Comparison of ENCODE assay signal across 9 mouse cellular contexts in genomic region chr13:59365460-59365859, GRCm38 (mm10).
A peak's percentile ranks its signal among the peaks of the same experiment; 100 is the strongest.
DNase-seq lines count a peak whose midpoint lies in the region; ATAC-seq and TF ChIP-seq lines count a peak whose summit lies in the region.
"Had no signal": no experiment of that assay in that cellular context is flagged by ENCODE, and none has a peak within 500 bp of the region (broad histone marks: within the 10 kb centered on the region; RNA-seq: fewer than 3 reads in every experiment).

No protein-coding gene starts in this region.

- no peaks in the 10 kb centered on the region for H3K36me3 ChIP-seq in heart, embryonic 12.5 days
- H3K36me3 ChIP-seq in forebrain, embryonic 13.5 days (ENCODE audit: poor library complexity, severe bottlenecking) = no peaks in the 10 kb centered on the region
- H3K36me3 ChIP-seq in hindbrain, embryonic 14.5 days (replicated peaks; ENCODE audit: control insufficient read depth, insufficient read depth) = no peaks in the 10 kb centered on the region
- H3K36me3 ChIP-seq in midbrain, embryonic 14.5 days (ENCODE audit: control insufficient read depth, insufficient read depth, low read length) = no peaks in the 10 kb centered on the region
- H3K36me3 ChIP-seq: midbrain, embryonic 12.5 days had no signal

- no peak overlapping the region for H3K27ac ChIP-seq in heart, embryonic 12.5 days (ENCODE audit: poor library complexity, severe bottlenecking)
- H3K27ac ChIP-seq in forebrain, embryonic 13.5 days = no peak overlapping the region
- no peak overlapping the region for H3K27ac ChIP-seq in hindbrain, embryonic 14.5 days
- H3K27ac ChIP-seq in left cerebral cortex, adult 2 months = no peak overlapping the region
- no peak overlapping the region for H3K27ac ChIP-seq in midbrain, embryonic 14.5 days (replicated peaks; ENCODE audit: low read depth, low read length)
- H3K27ac ChIP-seq: midbrain, embryonic 12.5 days had no signal

- TF ChIP-seq CTCF in left cerebral cortex, adult 2 months (IDR thresholded peaks at IDR 0.05) = peak; percentile 80

- WGBS in heart, embryonic 12.5 days = 38% methylated on average over 5 of the region's 5 CpGs
- WGBS in forebrain, embryonic 13.5 days = 26% methylated on average over 5 of the region's 5 CpGs
- whole genome bisulfite sequencing in hindbrain, embryonic 14.5 days = 39% methylated on average over 5 of the region's 5 CpGs
- 20% methylated on average over 5 of the region's 5 CpGs for WGBS in midbrain, embryonic 14.5 days

- H3K9me3 ChIP-seq in heart, embryonic 12.5 days (replicated peaks) = no peaks in the 10 kb centered on the region
- H3K9me3 ChIP-seq in forebrain, embryonic 13.5 days (replicated peaks) = no peaks in the 10 kb centered on the region
- no peaks in the 10 kb centered on the region for H3K9me3 ChIP-seq in hindbrain, embryonic 14.5 days (ENCODE audit: control insufficient read depth, low read length)
- no peaks in the 10 kb centered on the region for H3K9me3 ChIP-seq in midbrain, embryonic 14.5 days (ENCODE audit: control insufficient read depth, low read length)
- H3K9me3 ChIP-seq: midbrain, embryonic 12.5 days had no signal

- peaks cover 13% of the 10 kb centered on the region for H3K4me1 ChIP-seq in heart, embryonic 12.5 days (replicated peaks)
- H3K4me1 ChIP-seq in forebrain, embryonic 13.5 days = no peaks in the 10 kb centered on the region
- H3K4me1 ChIP-seq in hindbrain, embryonic 14.5 days (replicated peaks; ENCODE audit: control insufficient read depth, insufficient read depth, low read length) = no peaks in the 10 kb centered on the region
- H3K4me1 ChIP-seq in midbrain, embryonic 14.5 days (ENCODE audit: control insufficient read depth, insufficient read depth, low read length) = no peaks in the 10 kb centered on the region
- H3K4me1 ChIP-seq: midbrain, embryonic 12.5 days had no signal

- no peaks in the 10 kb centered on the region for H3K27me3 ChIP-seq in heart, embryonic 12.5 days (replicated peaks)
- H3K27me3 ChIP-seq in forebrain, embryonic 13.5 days = no peaks in the 10 kb centered on the region
- no peaks in the 10 kb centered on the region for H3K27me3 ChIP-seq in hindbrain, embryonic 14.5 days (ENCODE audit: control insufficient read depth, insufficient read depth, low read length)
- H3K27me3 ChIP-seq in midbrain, embryonic 14.5 days (ENCODE audit: control insufficient read depth, insufficient read depth, low read length) = no peaks in the 10 kb centered on the region
- H3K27me3 ChIP-seq: midbrain, embryonic 12.5 days had no signal

- no peak for ATAC-seq in heart, embryonic 12.5 days (ENCODE audit: insufficient number of reproducible peaks, low FRiP score)
- ATAC-seq in forebrain, embryonic 13.5 days = peak; percentile 72; the same call in 1 of the 2 replicates
- peak; percentile 64; the same call in 1 of the 2 replicates for ATAC-seq in hindbrain, embryonic 14.5 days (ENCODE audit: low FRiP score)
- ATAC-seq in midbrain, embryonic 14.5 days (ENCODE audit: low FRiP score, low TSS enrichment) = no peak

- no peak overlapping the region for H3K9ac ChIP-seq in heart, embryonic 12.5 days
- H3K9ac ChIP-seq in forebrain, embryonic 13.5 days = no peak overlapping the region
- H3K9ac ChIP-seq in hindbrain, embryonic 14.5 days = no peak overlapping the region
- H3K9ac ChIP-seq in midbrain, embryonic 14.5 days (replicated peaks; ENCODE audit: low read length) = no peak overlapping the region
- H3K9ac ChIP-seq: midbrain, embryonic 12.5 days had no signal

- peak; percentile 36 for DNase-seq in heart, adult 8-10 months (ENCODE audit: low spot score)
- DNase-seq in c-Kit-positive CD71-positive TER-119-negative erythroid progenitor cells, embryonic 14.5 days (ENCODE audit: low read depth) = peak; percentile 14
- DNase-seq in hindbrain, embryonic 14.5 days (ENCODE audit: low spot score) = peak; percentile 89
- DNase-seq in left cerebral cortex, adult 2 months (ENCODE audit: extremely low spot score in 1 of 2, low spot score in 2 of 2) = peak; percentile 84 to 86
- DNase-seq in midbrain, embryonic 14.5 days = peak; percentile 94
- DNase-seq in telencephalon, adult 2 months (ENCODE audit: low read depth, low spot score) = peak; percentile 72

- H3K4me3 ChIP-seq in heart, embryonic 12.5 days = no peak overlapping the region
- H3K4me3 ChIP-seq in forebrain, embryonic 13.5 days = no peak overlapping the region
- no peak overlapping the region for H3K4me3 ChIP-seq in hindbrain, embryonic 14.5 days (replicated peaks; ENCODE audit: low read length)
- no peak overlapping the region for H3K4me3 ChIP-seq in left cerebral cortex, adult 2 months
- H3K4me3 ChIP-seq in midbrain, embryonic 14.5 days (replicated peaks; ENCODE audit: low read depth, low read length) = no peak overlapping the region
- H3K4me3 ChIP-seq: midbrain, embryonic 12.5 days had no signal

- no peak overlapping the region for H3K4me2 ChIP-seq in heart, embryonic 12.5 days
- H3K4me2 ChIP-seq in forebrain, embryonic 13.5 days = no peak overlapping the region
- H3K4me2 ChIP-seq in hindbrain, embryonic 14.5 days (replicated peaks) = no peak overlapping the region
- no peak overlapping the region for H3K4me2 ChIP-seq in midbrain, embryonic 14.5 days (ENCODE audit: low read length)
- H3K4me2 ChIP-seq: midbrain, embryonic 12.5 days had no signal

- intact Hi-C loops in left cerebral cortex, adult 2 months (cut with DNase I) = loop anchor here (2.0 to 10.0 kb wide), 2 partner anchors 181 to 727 kb away; no protein-coding TSS in a partner anchor

Comparison
In these comparisons a context has a peak if more than half of its experiments do, and no peak if none do; other contexts are left out.
1. DNase-seq: peak in every context shown above with its lines; median percentile 94 in midbrain, embryonic 14.5 days; 89 in hindbrain, embryonic 14.5 days; 85 in left cerebral cortex, adult 2 months; 72 in telencephalon, adult 2 months; 36 in heart, adult 8-10 months; 14 in c-Kit-positive CD71-positive TER-119-negative erythroid progenitor cells, embryonic 14.5 days.
2. ATAC-seq: peak in forebrain, embryonic 13.5 days (single experiment) and hindbrain, embryonic 14.5 days (single experiment); none in heart, embryonic 12.5 days (single experiment) and midbrain, embryonic 14.5 days (single experiment).